Mouse (Mus musculus) midbrain, postnatal 0 days (tissue): ENCODE results near the gene Hc. TPM values are rescaled to one million over a fixed set of nuclear protein-coding genes. Genes with fewer than 3 reads are reported as not detected.

ENCODE experiments used
- ATAC-seq: fragments of 200-750 bp; cut with Nextera tagmentation; 2 replicates; pipeline ENCODE4 v1.8.0; 2017; ENCODE audit warnings: moderate number of reproducible peaks, mild to moderate bottlenecking, moderate TSS enrichment, moderate library complexity; ENCODE audit not compliant: low FRiP score
- DNase-seq: peaks from one replicate; pipeline ENCODE4 v3.0.0-alpha.2; 2015; ENCODE audit warnings: low spot score
- H3K27ac ChIP-seq: fragments of 300-500 bp; sonication (generic); 2 replicates; pipeline ENCODE4 v1.5.1; 2014; ENCODE audit warnings: low read depth, mild to moderate bottlenecking, low read length, mixed read lengths
- H3K27me3 ChIP-seq: fragments of 300-500 bp; sonication (generic); 2 replicates; pipeline ENCODE4 v1.6.1; 2014; ENCODE audit warnings: low read length, control low read depth, mixed read lengths; ENCODE audit not compliant: insufficient read depth
- H3K36me3 ChIP-seq: fragments of 300-500 bp; sonication (generic); 2 replicates; pipeline ENCODE4 v1.6.1; 2014; ENCODE audit warnings: low read length, control low read depth, mixed read lengths; ENCODE audit not compliant: insufficient read depth
- H3K4me1 ChIP-seq: fragments of 300-500 bp; sonication (generic); 2 replicates; pipeline ENCODE4 v1.6.1; 2014; ENCODE audit warnings: mild to moderate bottlenecking, control low read depth, antibody characterized with exemption, low read length, mixed read lengths; ENCODE audit not compliant: insufficient read depth
- H3K4me2 ChIP-seq: fragments of 300-500 bp; sonication (generic); 2 replicates; pipeline ENCODE4 v1.6.1; 2014; ENCODE audit warnings: low read depth, mild to moderate bottlenecking, low read length, mixed read lengths; ENCODE audit not compliant: poor library complexity, severe bottlenecking
- H3K4me3 ChIP-seq: fragments of 300-500 bp; sonication (generic); 2 replicates; pipeline ENCODE4 v1.5.1; 2014; ENCODE audit warnings: low read depth, mild to moderate bottlenecking, low read length, moderate library complexity
- H3K9ac ChIP-seq: fragments of 300-500 bp; sonication (generic); replicated peaks from 2 replicates; pipeline ENCODE4 v1.6.1; 2014; ENCODE audit warnings: mild to moderate bottlenecking, low read length, moderate library complexity, mixed read lengths; ENCODE audit not compliant: poor library complexity, severe bottlenecking
- H3K9me3 ChIP-seq: fragments of 300-500 bp; sonication (generic); 2 replicates; pipeline ENCODE4 v1.6.1; 2016; ENCODE audit warnings: low read length, control low read depth
- CTCF ChIP-seq: IDR thresholded peaks from 2 replicates; pipeline ENCODE4 v1.5.1; 2016; ENCODE audit warnings: antibody characterized with exemption, mild to moderate bottlenecking
- WGBS: fragments of 180-500 bp; shearing (Covaris S2); extraction: QIAGEN DNeasy Blood & Tissue Kit; methylation state at CpG from one replicate; pipeline ENCODE4 v1.1.7; 2014; 5-methylcytosine and 5-hydroxymethylcytosine counted together
- polyA plus RNA-seq: library from polyadenylated mRNA; unstranded; fragments of >200 nt; fragmentation: Nextera tagmentation; extraction: Ambion mirVana; gene quantifications from 2 replicates; pipeline ENCODE4 v1.2.1, GENCODE M21; 2015
- total RNA-seq: library from RNA; depleted of rRNA; stranded (reverse); fragments of >200 nt; gene quantifications from 2 replicates; pipeline ENCODE4 v1.2.3, GENCODE M21; 2014

Gene Hc
- total and polyA plus RNA-seq, 2 experiments from 2014 or later = 0.31 TPM; not detected in 1

GRCm38 (mm10) chr2:34958036-34958435 is 103.2 kb downstream of the Hc start:
- DNase-seq = no peak
- ATAC-seq = no peak
- Histone ChIP-seq H3K9ac (no peak overlapping the region), H3K27ac (no peak overlapping the region), H3K36me3 (no peaks in the 10 kb centered on the region), H3K4me2 (no peak overlapping the region), H3K4me1 (no peaks in the 10 kb centered on the region), H3K9me3 (no peaks in the 10 kb centered on the region), H3K4me3 (no peak overlapping the region), H3K27me3 (no peaks in the 10 kb centered on the region)
- TF ChIP-seq CTCF = no peak
- 80% methylated on average over 7 of the region's 7 CpGs for WGBS

- no peak for TF ChIP-seq CTCF
Observed at GRCm38 (mm10) chr2:34957405-34957804, 103.8 kb downstream of the Hc start.

GRCm38 (mm10) chr2:34956941-34957340 is 104.3 kb downstream of the Hc start:
- Histone ChIP-seq H3K4me3 (no peak overlapping the region), H3K36me3 (no peaks in the 10 kb centered on the region), H3K9ac (no peak overlapping the region), H3K27me3 (no peaks in the 10 kb centered on the region), H3K27ac (no peak overlapping the region), H3K4me1 (no peaks in the 10 kb centered on the region), H3K4me2 (no peak overlapping the region), H3K9me3 (no peaks in the 10 kb centered on the region)
- TF ChIP-seq CTCF = no peak
- DNase-seq = no peak
- 71% methylated on average over 5 of the region's 5 CpGs for WGBS
- ATAC-seq = no peak

More at GRCm38 (mm10) chr2:34957405-34957804, 103.8 kb downstream of the Hc start:
- no peak for ATAC-seq
- Histone ChIP-seq H3K36me3 (no peaks in the 10 kb centered on the region), H3K27me3 (no peaks in the 10 kb centered on the region), H3K27ac (no peak overlapping the region), H3K4me3 (no peak overlapping the region), H3K9ac (no peak overlapping the region), H3K9me3 (no peaks in the 10 kb centered on the region), H3K4me1 (no peaks in the 10 kb centered on the region), H3K4me2 (no peak overlapping the region)
- no peak for DNase-seq
- WGBS = 87% methylated on average over 1 of the region's 1 CpGs

- no peaks in the 10 kb centered on the region for H3K4me1 ChIP-seq
- H3K4me3 ChIP-seq = no peak overlapping the region
- DNase-seq = no peak
- H3K27ac ChIP-seq = no peak overlapping the region
- H3K9me3 ChIP-seq = no peaks in the 10 kb centered on the region
- no peak overlapping the region for H3K4me2 ChIP-seq
- no peaks in the 10 kb centered on the region for H3K36me3 ChIP-seq
- TF ChIP-seq CTCF = no peak
- H3K27me3 ChIP-seq = no peaks in the 10 kb centered on the region
- ATAC-seq = no peak
- H3K9ac ChIP-seq = no peak overlapping the region
Observed at GRCm38 (mm10) chr2:34954344-34954743, 106.9 kb downstream of the Hc start.

GRCm38 (mm10) chr2:34953547-34954116 is 107.6 kb downstream of the Hc start:
- no peak for TF ChIP-seq CTCF
- Histone ChIP-seq H3K36me3 (no peaks in the 10 kb centered on the region), H3K9ac (no peak overlapping the region), H3K27me3 (no peaks in the 10 kb centered on the region), H3K4me3 (no peak overlapping the region), H3K9me3 (no peaks in the 10 kb centered on the region), H3K4me2 (no peak overlapping the region), H3K4me1 (no peaks in the 10 kb centered on the region), H3K27ac (no peak overlapping the region)
- no peak for ATAC-seq
- DNase-seq = no peak
- WGBS = 78% methylated on average over 2 of the region's 2 CpGs

GRCm38 (mm10) chr2:34953018-34953417 is 108.2 kb downstream of the Hc start:
- Histone ChIP-seq H3K4me2 (no peak overlapping the region), H3K9ac (no peak overlapping the region), H3K36me3 (no peaks in the 10 kb centered on the region), H3K4me1 (no peaks in the 10 kb centered on the region), H3K9me3 (no peaks in the 10 kb centered on the region), H3K4me3 (no peak overlapping the region), H3K27ac (no peak overlapping the region), H3K27me3 (no peaks in the 10 kb centered on the region)
- no peak for ATAC-seq
- TF ChIP-seq CTCF = no peak
- DNase-seq = no peak
- 83% methylated on average over 4 of the region's 4 CpGs for WGBS
